Mouse (Mus musculus): ENCODE measurements at regions not wholly inside any gene's neighbourhood (a gene's known extent, or its start where the extent isn't known, plus 50 kb on each side); places are given as distances from the start of the nearest gene placed in this dataset.

GRCm38 (mm10) chr16:26157606-26158005 lies 52.0 kb upstream of the P3h2 start:
- no peak overlapping the region for H3K4me3 ChIP-seq
- H3K36me3 ChIP-seq, result no peaks in the 10 kb centered on the region
- H3K4me1 ChIP-seq, result no peaks in the 10 kb centered on the region
- no peaks in the 10 kb centered on the region for H3K9me3 ChIP-seq
- WGBS, result 85% methylated on average over 5 of the region's 5 CpGs
- H3K27me3 ChIP-seq (ENCODE audit: insufficient read depth, poor library complexity, severe bottlenecking), result no peaks in the 10 kb centered on the region
- DNase-seq (ENCODE audit: low spot score), result no peak
- H3K27ac ChIP-seq, result no peak overlapping the region

Measured in heart, embryonic 10.5 days (tissue).